Mouse (Mus musculus): Measurements from ENCODE around the gene Zfp536.

DNA sequence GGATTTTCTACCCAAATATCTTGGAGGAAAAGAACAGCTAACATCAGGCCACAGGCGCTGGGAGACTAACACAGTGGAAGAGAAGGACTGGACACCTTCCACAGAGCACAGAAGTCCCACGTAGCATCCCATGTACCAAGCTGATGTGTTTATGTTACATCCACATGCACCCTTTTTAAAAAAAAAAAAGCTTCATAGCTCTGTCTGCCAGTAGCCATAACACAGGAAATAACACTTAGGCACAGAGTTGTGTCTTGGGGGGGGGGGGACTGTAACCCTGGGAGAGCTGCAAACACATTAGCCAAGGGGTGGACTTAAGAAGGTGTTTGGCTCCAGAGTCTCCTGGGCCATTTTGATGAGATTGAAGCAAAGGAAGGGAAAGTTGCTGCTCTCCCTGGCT lies 155.6 kb downstream of the Zfp536 start:
- no peak for TF ChIP-seq EP300 (IDR thresholded peaks at IDR 0.05; ENCODE audit: insufficient read depth, low read depth, low read length)
- TF ChIP-seq CTCF (IDR thresholded peaks at IDR 0.05): no peak

Data from heart, adult 2 months (tissue).